Mouse (Mus musculus): ENCODE data around the gene Ppm1m.

The Ppm1m gene

DNA sequence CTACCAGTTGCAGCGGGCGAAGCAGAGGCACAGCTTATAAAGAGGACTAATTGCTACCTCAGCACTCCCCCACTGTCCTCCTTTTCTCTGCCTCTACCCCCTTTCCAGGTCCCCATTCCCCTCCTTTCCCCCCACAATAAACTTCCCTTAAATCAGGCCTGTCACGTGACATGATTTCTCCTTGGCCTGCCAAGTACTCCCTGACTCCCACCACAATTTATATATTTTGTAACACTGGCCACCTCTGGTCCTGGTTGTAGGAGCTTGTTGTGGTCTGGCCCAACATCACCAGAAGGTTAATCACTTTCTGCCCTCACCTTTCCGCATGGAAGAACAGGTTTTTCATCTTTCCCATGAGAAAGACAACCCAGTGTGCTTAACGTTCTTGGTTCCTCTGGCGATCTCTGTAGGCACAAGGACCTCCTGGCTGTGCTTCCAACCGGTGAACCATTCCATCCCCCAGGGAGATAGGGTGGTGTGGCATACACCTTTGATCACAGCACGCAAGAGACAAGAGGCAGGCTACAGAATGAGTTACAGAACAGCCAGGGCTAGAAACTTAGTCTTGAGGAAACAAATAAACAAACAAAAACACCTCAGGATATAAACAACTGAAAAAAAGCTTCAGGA is 21.5 kb upstream of the Ppm1m start:
- no peak for DNase-seq (ENCODE audit: low spot score in 2 of 2)

DNA sequence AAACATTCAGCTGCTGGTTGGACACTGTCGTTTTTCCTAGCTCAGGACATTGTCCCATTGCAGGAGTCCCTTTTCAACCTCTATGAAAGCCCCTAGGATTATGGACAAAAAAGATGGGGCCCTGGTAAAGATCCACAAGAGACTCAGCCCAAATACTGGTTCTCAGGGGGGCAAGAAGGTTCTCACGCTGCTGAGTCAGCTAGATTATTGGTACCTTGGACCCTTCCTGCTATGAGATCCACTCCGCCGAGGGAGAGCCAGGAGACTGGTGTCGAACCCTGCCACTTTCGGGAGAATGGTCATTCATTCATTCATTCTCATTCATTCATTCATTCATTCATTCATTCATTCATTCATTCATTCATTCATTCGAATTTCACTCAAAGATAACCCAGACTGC is 17.4 kb upstream of the Ppm1m start:
- no peak for DNase-seq (ENCODE audit: low spot score in 2 of 2)

DNA sequence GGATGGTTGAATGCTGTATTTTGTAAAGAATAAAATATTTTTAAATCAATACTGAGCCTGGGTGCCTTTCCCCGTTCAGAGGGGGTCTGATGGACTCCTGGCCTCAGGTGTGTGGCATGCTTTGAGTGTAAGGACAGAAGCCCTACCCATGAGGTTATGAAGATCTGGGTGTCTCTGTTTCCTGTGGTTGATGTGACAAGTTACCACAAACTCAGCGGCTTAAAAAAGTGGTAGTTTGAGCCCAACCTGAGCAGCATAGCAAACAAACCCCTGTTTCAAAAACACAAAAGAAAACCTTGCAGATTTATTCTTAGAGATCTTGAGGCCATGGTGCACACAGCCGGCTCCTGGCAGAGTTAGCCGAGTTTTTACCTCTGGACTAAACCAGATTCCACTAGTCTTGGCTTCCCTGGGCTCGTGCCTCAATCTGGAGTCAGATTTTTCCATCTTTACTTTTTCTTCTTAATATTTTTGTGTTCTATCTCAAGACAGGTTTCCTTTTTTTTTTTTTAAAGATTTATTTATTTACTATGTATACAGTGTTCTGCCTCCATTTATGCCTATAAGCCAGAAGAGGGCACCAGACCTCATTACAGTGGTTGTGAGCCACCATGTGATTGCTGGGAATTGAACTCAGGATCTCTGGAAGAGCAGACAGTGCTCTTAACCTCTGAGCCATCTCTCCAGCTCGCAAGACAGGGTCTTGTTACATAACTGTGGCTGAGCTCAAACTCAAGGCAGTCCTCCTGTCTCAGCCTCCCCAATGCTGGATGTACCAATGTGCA is 16.0 kb upstream of the Ppm1m start:
- DNase-seq (ENCODE audit: low spot score in 2 of 2): no peak

DNA sequence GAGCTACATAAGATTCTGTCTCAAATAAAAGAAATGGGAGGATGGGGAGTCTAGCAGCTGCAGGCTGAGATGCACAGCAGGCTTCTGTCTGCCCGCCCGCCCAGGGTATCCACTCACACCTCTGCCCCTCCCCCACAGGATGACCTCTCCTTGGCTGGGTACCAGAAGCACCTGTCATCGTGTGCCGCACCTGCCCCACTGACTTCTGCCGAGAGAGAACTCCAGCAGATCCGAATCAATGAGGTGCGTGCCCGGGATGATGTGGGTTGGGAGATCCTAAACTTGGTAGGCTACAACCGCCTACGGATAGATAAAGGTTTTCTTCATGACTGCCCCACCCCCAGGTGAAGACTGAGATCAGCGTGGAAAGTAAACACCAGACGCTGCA is 13.0 kb upstream of the Ppm1m start:
- no peak for DNase-seq (ENCODE audit: low spot score in 2 of 2)

DNA sequence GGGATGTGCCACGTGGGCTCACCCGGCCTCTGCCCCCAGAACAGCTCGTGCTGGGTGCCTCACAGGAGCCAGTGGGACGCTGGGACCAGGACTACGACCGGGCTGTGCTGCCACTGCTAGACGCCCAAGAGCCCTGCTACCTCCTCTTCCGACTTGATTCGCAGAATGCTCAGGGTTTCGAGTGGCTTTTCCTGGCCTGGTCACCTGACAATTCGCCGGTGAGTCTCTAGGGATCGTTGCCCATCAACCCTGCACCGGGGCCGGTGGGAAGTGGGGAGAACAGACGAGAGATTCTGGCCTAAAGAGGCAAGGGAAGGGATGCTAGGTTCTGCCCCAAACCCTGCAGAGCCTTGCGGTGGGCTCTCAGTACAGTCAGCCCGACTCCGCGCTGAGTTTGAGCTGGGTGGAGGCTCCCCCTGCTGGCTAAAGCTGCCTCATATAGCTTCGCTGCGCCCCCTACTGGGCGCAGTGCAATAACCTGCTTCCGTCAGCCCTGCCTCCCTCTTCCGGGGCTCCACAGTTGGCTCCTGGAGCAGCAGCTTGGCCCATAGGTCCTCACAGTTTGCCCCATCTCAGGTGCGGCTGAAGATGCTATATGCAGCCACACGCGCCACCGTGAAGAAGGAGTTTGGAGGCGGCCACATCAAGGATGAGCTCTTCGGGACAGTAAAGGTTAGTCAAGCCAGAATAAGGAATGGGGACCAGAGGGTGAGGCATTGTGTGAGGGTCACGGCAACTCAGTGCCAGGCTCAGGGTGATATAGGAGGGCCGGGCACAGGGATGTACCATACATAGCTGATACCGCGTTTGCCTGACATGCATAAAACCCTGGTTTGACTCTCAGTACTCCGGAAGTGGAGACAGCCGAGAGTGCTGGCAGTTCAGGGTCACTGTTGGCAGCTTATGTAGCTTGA is 12.4 kb upstream of the Ppm1m start:
- DNase-seq (ENCODE audit: low spot score in 2 of 2): peak in 1 of 2 experiments; percentile 81

DNA sequence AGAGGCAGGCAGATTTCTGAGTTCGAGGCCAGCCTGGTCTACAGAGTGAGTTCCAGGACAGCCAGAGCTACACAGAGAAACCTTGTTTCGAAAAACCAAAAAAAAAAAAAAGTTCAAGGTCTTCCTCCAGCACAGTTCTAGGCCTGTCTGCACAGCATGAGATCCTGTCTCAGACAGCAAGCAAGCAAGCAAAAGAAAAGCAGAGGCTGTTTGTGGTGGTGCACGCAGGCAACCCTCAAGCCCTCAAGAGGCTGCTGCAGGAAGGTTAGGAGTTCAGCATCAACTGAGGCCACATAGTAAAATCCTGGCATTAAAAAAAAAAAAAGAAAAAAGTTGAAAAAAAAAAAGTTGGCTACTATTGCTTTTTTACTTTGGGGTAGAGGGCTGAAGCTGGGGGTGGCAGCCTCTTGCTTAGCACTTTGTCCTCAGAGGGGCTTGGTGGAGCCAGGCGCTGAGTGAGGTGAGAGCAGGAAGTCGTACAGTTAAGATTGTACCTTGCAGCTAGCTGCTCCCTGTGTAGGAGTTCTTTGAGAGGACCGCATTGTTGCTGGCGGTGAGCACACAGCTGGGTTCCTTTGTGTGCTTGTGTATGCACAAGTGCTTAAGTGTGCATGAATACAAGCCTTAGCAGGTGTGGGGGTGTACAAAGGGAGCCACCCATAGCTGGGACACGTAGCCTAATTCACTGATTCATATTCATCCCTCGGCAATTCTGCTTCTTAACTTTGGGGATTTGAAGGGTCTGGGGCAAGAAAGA is 11.5 kb upstream of the Ppm1m start:
- no peak for DNase-seq (ENCODE audit: low spot score in 2 of 2)

DNA sequence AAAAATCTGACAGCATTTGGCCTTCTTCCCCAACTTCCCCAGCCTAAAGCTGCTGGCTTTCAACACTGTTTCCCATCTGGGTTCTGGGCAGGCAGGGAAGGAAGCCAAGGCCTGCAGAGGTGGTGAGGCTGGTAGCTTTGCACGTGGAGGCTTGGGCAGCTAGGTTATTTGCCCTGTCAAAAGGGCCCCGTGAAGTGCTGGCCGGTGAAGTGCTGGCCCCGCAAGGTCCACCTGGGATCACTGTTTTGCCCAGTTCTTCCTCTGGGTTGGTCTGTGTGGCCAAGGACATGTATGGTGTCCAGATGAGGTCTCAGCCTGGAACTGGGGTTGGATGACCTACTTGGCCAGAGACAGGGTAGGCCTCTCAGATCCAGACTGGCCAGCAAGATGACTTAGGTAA is 10.4 kb upstream of the Ppm1m start:
- no peak for DNase-seq (ENCODE audit: low spot score in 2 of 2)

DNA sequence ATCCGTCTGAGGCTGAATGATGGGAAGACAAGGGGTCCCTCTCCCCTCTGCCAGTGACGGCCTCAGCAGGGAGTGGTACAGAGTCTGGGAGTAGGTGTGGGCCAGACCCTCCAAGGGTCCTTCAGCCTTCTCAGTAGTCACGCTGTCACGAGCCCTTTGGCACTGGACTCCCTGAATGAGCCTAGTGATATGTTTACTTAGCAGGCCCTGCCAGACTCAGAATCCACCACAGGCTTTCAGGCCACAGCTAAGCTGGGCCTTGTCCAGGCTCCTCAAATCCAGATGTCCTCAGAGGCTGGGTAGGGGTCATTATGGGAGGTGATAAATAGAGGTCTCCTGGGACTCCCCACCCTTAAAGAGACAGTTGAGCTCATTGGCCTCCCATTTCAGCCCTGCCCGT is 8.6 kb upstream of the Ppm1m start:
- no peak for DNase-seq (ENCODE audit: low spot score in 2 of 2)

DNA sequence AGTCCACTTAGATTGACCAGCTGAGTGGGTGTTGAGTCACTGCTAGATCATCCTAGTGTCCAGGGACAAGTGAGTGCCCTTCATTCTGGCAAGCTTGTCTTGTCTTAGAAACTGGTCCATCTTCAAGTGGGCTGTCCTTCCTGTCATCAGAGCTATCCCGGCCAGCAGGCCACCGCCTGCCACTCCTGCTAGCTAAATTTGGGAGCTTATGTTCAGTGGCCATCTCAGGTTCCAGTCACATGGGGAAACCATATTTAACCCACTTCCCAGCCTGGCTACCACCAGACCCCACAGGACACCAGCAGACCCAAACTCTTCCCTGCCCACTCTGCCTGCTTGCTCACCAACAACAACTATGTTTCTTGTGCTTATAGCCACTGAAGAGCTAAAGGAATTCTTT is 7.0 kb upstream of the Ppm1m start:
- DNase-seq (ENCODE audit: low spot score in 2 of 2): no peak

DNA sequence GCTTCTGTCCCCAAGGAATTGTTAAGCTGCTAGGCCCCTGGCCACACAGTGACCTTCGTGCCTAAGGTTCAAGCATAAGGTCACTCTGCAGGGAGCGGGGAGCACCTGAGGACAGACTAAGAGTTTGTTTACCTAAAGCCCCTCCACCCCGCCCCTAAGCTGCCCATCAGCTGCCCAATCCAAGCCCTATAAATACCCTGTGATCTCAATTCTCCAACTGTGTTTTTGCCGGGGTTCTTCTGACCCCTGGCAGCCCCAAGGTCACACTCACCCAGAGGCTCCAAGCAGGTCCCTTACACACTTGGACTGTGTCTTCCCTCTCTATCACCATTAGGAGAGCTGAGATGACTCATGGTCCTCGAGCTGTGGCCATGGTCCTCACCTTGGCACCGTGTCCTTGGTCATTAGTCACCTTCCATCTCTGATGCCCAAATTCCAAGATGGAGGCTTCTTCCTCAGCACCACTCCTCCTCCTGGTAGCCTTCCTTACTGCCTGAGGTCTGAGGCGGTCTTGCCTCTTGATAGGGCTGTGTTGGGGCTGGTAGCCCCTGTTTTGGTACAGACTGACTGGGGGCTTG is 6.3 kb upstream of the Ppm1m start:
- DNase-seq (ENCODE audit: low spot score in 2 of 2): no peak

DNA sequence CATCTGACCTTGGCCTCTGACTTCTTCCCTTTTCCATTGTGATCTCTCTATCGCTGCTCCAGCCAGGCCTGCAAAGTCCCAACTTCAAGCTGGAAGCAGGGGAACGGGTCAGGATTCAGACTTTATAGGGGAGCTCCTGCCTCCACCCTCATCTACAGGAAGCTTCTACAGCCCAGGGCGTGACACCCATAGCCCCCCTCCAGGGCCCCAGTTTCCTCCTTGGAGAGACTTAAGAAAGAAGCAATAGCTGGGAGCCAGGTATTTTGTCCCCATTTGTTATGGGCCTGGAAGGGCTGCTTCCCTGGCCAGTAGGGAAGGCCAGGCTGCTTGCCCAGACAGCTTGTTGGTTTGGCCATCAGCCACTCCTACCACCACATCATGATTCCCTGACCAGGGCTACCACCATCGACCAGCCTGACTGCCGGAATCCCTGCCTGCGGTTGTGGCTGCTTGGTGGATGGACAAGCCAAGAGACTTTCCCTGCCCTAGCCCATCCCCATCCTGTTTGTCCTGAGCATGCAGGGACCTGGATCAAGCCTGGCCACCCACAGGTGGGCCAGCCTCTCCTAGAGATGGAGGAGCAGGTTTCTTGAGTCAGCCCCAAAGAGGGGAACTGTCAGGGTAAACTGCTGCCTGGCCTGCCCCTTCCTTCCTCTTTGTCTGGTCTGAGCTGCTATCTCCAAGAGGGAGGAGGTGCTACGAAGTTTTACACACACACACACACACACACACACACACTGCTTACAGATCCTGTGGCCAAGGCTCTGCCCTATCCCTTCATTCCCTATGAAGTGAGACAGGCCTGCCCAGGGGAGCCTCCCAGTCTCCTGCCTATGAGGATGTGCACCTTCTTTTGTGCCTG is 4.7 kb upstream of the Ppm1m start:
- no peak for DNase-seq (ENCODE audit: low spot score in 2 of 2)

DNA sequence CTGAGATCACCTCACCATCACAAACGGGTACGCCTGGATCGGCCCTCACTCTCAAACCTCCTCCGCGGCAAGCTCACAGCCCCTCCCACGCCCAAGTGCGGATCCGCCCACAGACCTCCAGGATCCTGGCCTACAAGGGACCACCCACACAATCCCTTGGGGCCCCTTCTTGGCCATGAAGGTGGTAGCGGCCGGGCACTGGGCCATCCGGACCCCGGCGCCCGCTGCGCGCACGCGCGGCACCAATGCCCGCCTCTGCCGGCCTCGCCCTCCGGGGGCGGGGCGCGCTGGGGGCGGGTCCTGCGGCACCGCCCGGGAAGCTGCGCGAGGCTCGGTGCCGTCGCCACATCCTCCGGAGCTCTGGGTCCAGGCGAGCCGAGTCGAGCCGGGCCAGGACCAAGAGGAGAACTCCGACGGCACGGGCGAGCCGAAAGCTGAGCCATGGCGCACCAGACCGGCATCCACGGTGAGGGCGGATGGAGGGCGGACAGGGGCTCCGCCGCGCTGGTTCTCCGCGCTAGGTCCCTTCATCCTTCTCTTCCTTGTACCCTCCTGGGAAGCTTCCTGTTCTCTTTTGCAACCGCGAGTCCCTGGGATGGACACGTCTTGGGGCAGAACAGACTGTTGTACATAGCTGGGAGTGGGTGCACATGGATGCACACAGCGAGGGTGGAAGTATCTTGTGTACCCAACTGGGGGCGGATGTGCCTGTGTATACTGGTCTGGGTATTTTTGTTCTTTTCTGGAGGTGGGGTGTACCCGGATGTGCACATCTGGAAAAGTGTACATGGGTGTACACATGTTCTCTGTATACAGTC is 3.5 kb upstream of the Ppm1m start, which contains the start of gene Twf2:
Gene Twf2, plus strand, starts transcription at position 290 of the 818 bp plus-strand sequence.
- DNase-seq (ENCODE audit: low spot score in 2 of 2): peak; percentile 81 to 85

DNA sequence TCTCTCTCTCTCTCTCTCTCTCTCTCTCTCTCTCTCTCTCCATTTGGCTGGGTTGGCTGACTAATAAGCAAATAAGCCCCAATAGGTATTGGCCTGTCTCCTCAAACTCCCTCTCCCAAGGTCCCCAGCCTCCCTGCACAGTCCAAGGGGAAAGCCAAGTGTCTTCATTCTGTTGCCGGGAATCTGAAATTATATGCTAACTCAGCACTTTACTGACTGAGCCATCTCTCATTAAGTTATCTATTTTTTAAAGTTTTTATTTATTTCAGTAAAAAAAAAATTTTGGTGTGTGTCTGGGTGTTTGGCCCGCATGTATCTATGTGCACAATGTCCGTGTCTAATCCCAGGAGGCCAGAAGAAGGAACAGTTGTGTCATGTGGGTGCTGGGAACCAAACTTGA is 2.3 kb upstream of the Ppm1m start:
- DNase-seq (ENCODE audit: low spot score in 2 of 2): no peak

DNA sequence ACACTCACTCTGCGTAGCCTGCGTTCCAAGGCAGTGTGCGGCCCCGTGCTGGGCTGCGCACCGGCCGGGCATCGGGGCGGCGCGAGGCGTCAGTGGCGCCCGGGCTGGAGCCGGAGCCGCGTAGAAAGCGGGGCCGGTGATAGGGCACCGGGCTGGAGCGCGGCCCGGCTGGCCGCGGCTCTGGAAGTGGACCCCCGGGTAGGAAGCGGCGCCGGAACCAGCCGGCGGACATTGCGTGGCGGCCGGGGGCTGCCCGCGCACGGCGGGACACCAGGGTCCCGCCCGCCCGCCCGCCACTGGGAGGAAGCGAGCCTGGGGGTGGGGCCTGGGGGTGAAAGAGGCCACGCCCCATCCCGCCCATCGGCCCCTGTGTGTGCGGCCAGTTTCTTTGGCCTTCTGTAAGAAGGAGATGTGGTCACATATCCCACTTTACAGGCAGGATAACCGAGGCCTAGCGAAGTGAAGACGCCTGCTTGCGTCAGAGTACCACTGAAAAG is 536 bp downstream of the Ppm1m start:
- DNase-seq (ENCODE audit: low spot score in 2 of 2): no peak

DNA sequence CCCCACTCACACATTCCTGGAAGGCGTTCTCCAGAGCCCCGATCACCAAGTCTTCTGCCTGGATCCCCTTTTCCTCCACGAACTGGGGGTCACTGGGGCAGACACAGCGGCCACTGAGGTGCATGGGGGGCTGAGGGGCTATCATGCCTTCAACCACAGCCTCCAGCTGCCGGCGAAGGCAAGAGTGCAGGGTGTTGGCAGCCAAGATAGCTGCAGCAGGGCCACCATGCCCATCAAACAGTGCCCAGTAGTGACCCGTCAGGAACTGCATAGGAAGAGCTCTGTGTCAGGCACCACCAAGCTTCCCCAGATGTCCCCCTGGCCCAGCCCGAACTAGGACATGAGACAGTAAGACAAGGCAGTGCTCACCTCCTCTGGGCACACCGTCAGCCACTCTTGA is 1.8 kb downstream of the Ppm1m start:
- DNase-seq (ENCODE audit: low spot score in 2 of 2): no peak

DNA sequence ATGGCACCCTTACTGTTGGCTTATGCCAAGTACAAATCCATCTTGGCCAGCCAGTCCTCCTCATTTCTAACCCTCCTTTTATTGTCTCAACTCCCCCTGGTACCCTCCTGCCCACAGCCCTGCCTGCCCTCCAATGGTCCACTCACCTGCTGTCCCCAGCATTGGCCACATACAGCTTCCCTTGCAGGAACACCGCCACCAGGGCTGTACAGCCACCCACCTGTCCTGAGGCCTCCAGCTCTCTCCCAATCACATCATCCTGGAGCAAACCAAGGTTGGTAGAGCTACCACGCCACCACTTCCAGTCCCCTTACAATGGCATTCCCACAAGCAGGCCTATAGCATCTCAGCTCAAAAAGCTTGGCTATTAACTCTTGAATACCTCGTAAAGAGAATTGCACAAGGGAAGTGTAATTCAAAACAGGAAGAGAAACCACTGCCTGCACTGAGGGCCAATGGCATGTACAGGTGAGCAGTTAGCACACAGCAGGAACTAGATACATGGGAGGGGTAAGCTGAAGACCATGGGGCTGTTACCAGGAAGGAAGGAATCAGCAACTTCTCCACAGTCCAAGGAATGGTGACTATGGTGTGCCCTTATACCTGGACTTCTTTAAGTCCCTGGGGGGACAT is 2.3 kb downstream of the Ppm1m start:
- DNase-seq (ENCODE audit: low spot score in 2 of 2): no peak

DNA sequence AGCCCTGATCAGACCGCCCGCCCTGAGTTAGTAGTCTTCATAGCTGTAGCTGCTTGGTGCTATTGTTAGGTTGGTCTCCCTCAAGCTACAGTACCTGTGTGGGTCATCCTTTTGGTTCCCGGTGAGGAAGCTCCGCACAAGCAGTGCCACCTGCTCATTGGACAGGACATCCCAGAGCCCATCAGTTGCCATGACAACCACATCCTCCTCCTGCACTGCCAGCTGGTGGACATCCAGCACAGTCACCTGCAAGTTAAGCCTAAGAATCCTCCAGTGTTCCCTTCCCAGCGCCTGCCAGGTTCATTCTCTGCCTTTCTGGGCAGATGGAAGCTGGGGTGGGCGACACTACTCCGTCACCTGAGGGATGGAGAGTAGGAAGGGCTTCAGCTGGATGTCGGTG is 3.9 kb downstream of the Ppm1m start:
- no peak for DNase-seq (ENCODE audit: low spot score in 2 of 2)

DNA sequence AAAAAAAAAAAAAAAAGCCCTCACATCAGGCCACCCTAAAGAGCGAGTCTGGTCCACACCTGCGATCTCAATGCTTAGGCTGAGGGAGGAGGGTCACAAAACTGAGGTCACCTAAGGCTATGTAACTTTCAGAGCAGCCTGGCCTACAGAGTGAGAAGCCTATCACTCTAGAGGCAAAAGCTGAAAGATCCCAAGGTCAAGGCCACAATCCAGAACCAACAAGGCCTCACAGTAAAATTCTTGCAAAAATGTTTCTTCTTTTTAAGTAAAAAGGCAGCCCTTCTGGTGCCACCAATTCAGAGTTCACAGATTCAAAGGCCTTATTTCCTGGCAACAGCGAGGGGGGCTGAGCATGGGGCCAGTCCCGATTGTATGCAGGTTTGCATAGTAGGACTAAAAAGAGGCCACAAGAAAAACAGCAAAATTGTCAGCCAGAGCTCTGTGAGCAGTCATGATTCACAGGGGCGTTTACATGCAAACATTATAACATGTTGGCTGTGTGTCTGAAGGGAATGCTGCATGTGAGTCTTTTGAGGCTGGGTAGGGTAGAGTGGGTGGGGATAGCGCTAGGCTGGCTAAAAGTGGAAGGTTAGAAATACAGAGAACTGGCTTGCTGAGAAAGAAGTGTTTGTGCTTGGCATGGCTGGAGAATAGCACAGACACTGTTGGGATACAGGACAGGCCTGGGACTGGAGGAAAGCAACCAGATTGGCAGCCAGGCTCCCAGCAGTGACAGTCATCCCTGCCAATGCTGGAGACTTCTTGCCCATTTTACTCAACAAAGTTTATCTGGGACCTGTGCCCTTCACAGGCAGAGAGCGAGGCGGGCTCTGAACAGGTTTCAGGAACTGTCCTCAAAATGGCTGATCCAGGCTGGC is 5.4 kb downstream of the Ppm1m start:
- no peak for DNase-seq (ENCODE audit: low spot score in 2 of 2)
